Mouse (Mus musculus) liver, postnatal 0 days (tissue): ENCODE measurements at regions not wholly inside any gene's neighbourhood (a gene's known extent, or its start where the extent isn't known, plus 50 kb on each side); places are given as distances from the start of the nearest gene placed in this dataset.

Source experiments
- ATAC-seq: fragments of 200-750 bp; cut with Nextera tagmentation; 2 replicates; pipeline ENCODE4 v1.8.0; 2017; ENCODE audit warnings: mild to moderate bottlenecking, moderate library complexity
- DNase-seq: peaks from one replicate; pipeline ENCODE4 v3.0.0-alpha.2; 2016
- H3K27ac ChIP-seq: fragments of 300-500 bp; sonication (generic); 2 replicates; pipeline ENCODE4 v1.5.1; 2014; ENCODE audit warnings: antibody characterized with exemption, moderate library complexity, mild to moderate bottlenecking, low read depth
- H3K27me3 ChIP-seq: fragments of 300-500 bp; sonication (generic); 2 replicates; pipeline ENCODE4 v1.6.1; 2014; ENCODE audit warnings: low read length, control low read depth, mixed read lengths; ENCODE audit not compliant: insufficient read depth
- H3K36me3 ChIP-seq: fragments of 300-500 bp; sonication (generic); replicated peaks from 2 replicates; pipeline ENCODE4 v1.6.1; 2014; ENCODE audit warnings: mild to moderate bottlenecking, control low read depth, low read length, moderate library complexity, mixed read lengths; ENCODE audit not compliant: insufficient read depth
- H3K4me1 ChIP-seq: fragments of 300-500 bp; sonication (generic); 2 replicates; pipeline ENCODE4 v1.6.1; 2014; ENCODE audit warnings: antibody characterized with exemption, mild to moderate bottlenecking, control low read depth; ENCODE audit not compliant: insufficient read depth
- H3K4me2 ChIP-seq: fragments of 300-500 bp; sonication (generic); 2 replicates; pipeline ENCODE4 v1.6.1; 2014; ENCODE audit warnings: low read depth, mild to moderate bottlenecking, low read length, moderate library complexity, mixed read lengths
- H3K4me3 ChIP-seq: fragments of 300-500 bp; sonication (generic); 2 replicates; pipeline ENCODE4 v1.5.1; 2014; ENCODE audit warnings: low read depth, low read length
- H3K9ac ChIP-seq: fragments of 300-500 bp; sonication (generic); replicated peaks from 2 replicates; pipeline ENCODE4 v1.6.1; 2014; ENCODE audit warnings: mild to moderate bottlenecking, moderate library complexity
- H3K9me3 ChIP-seq: fragments of 300-500 bp; sonication (generic); 2 replicates; pipeline ENCODE4 v1.6.1; 2016; ENCODE audit warnings: mild to moderate bottlenecking, control low read depth, low read length, mixed read lengths
- CTCF ChIP-seq: sonication (generic); IDR thresholded peaks from 2 replicates; pipeline ENCODE4 v1.5.1; 2016; ENCODE audit warnings: antibody characterized with exemption, low read depth
- EP300 ChIP-seq: IDR thresholded peaks from 2 replicates; pipeline ENCODE4 v1.6.1; 2016; ENCODE audit warnings: antibody characterized with exemption, low read depth, mild to moderate bottlenecking
- WGBS: fragments of 180-500 bp; shearing (Covaris S2); extraction: QIAGEN DNeasy Blood & Tissue Kit; methylation state at CpG from one replicate; pipeline ENCODE4 v1.1.7; 2014; ENCODE audit not compliant: insufficient replicate concordance; 5-methylcytosine and 5-hydroxymethylcytosine counted together

DNA sequence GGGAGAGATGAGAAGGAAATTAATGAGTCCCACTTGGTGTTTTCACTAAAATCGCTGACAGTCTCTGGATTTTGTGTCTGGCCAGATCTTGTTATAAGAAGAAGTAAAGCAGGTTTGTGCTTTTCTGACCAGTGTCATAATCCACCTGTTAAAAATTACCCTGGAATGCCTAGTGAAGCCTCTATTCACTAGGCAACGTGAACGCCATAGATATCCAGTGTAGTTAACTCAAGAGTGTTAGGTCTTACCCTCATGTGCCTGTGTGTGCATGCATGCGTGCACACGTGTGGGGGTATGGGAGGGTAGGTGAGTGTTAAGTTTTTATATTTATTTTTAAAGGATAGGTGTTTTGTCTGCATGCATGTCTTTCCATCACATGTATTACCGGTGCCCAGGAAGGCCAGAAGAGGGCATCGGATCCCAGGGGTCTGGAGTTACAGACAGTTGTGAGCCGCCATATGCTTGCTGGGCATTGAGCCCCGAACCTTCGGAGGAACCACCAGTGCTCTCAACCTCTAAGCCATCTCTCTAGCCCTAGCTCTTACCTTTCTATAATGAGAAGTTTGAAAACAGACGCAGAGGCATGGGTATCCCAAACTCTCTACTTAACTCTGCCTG, 107.5 kb upstream of the Plcz1 start:
- ATAC-seq, result no peak
- no peaks in the 10 kb centered on the region for H3K27me3 ChIP-seq
- WGBS, result 78% methylated on average over 11 of the region's 11 CpGs

DNA sequence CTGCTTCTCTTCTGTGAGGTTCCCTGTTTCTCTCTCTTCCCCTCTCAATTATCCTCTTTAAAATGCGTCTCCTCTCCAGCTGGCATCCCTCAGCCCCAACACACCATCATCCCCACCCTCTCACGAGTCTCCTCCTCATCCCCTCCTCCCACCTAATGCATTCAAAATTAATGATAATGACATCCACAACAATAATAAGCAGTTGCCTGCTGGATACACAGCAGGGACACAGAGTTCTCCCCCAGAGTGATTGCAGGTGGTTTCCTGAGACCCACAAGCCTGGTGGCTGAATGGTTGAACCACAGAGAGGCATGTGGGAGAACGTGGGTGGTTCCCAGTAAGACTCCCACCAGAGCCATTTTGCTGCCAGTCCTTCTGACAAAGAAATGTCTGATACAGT, 106.9 kb upstream of the Plcz1 start:
- H3K9me3 ChIP-seq, result no peaks in the 10 kb centered on the region
- DNase-seq (no peak), ATAC-seq (no peak)
- no peaks in the 10 kb centered on the region for H3K4me1 ChIP-seq
- H3K27ac ChIP-seq, result no peak overlapping the region
- no peak overlapping the region for H3K9ac ChIP-seq
- H3K4me2 ChIP-seq, result no peak overlapping the region
- H3K4me3 ChIP-seq, result no peak overlapping the region
- H3K27me3 ChIP-seq, result no peaks in the 10 kb centered on the region
- 56% methylated on average over 3 of the region's 3 CpGs for WGBS
- TF ChIP-seq EP300, result no peak
- no peak for TF ChIP-seq CTCF
- no peaks in the 10 kb centered on the region for H3K36me3 ChIP-seq

More for the DNA sequence above, 107.5 kb upstream of the Plcz1 start:
- Histone ChIP-seq H3K4me2 (no peak overlapping the region), H3K4me1 (no peaks in the 10 kb centered on the region), H3K4me3 (no peak overlapping the region), H3K27ac (no peak overlapping the region), H3K9ac (no peak overlapping the region), H3K9me3 (no peaks in the 10 kb centered on the region), H3K36me3 (no peaks in the 10 kb centered on the region)
- TF ChIP-seq CTCF (no peak), EP300 (no peak)
- no peak for DNase-seq

DNA sequence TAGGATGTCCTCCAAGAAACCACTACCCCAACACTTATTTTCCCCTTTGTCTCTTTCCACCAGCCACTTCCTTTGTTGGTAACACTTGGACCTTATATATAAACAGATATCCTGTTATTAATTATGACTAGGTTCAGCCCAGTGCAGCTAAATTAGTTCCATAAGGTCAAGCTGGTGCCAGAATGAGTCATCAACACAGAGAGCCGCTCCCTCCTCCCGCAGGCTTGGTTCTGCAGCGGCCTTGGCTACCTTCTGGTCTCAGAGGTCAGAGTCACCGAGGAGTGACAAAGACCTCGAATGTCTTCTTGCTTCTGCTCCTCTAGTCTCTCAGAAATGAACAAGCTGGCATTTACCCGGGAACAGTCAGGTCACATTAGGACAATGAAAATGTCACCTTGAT, 106.5 kb upstream of the Plcz1 start:
- Histone ChIP-seq H3K9me3 (no peaks in the 10 kb centered on the region), H3K4me2 (no peak overlapping the region), H3K27me3 (no peaks in the 10 kb centered on the region), H3K36me3 (no peaks in the 10 kb centered on the region), H3K4me3 (no peak overlapping the region), H3K9ac (no peak overlapping the region), H3K4me1 (no peaks in the 10 kb centered on the region), H3K27ac (no peak overlapping the region)
- no peak for ATAC-seq
- DNase-seq, result no peak
- 69% methylated on average over 6 of the region's 6 CpGs for WGBS
- TF ChIP-seq CTCF, result no peak
- no peak for TF ChIP-seq EP300

DNA sequence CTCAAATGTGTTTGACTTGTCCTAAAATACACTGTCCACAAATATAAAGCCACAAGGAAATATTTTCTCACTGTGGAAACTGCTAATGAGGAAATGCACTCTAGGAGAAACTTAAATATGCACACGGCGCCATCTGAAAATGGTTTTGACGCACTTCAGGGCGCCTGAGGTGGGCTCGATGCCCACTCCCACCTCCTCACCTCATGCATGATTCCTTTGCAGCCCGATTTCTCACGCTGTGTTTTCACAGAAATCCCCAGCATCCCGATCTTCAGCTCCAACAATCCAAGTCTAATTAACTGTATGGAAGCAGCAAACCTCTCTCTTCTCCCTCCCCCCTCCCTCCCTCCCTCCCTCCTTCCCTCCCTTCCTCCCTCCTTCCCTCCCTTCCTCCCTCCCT, 92.5 kb upstream of the Plcz1 start:
- Histone ChIP-seq H3K27ac (no peak overlapping the region), H3K4me3 (no peak overlapping the region), H3K4me1 (no peaks in the 10 kb centered on the region), H3K36me3 (no peaks in the 10 kb centered on the region), H3K4me2 (no peak overlapping the region), H3K9ac (no peak overlapping the region), H3K9me3 (no peaks in the 10 kb centered on the region), H3K27me3 (no peaks in the 10 kb centered on the region)
- TF ChIP-seq EP300, result no peak
- TF ChIP-seq CTCF, result no peak
- 82% methylated on average over 8 of the region's 8 CpGs for WGBS
- DNase-seq, result no peak
- no peak for ATAC-seq

DNA sequence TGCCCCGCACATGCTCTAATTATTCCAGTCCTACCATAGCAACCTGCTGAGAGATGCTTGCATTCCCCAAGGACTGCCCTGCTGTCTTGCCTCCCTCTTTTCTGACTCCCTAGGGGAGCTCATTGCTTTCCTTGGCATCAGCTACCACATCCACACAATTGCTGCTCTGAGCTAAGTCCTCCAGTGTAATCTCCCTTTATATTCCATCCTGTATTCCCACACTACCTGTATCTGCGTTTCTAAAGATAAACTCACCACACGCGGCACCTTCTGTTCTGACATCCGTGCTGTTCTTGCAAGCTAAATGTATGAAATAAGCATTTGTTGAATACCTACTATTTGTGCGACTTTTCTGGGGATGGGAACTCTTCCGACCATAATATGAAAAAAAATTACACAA, 85.4 kb upstream of the Plcz1 start:
- WGBS, result 82% methylated on average over 7 of the region's 7 CpGs
- TF ChIP-seq EP300 (no peak), CTCF (no peak)
- H3K27me3 ChIP-seq, result no peaks in the 10 kb centered on the region
- H3K4me2 ChIP-seq, result no peak overlapping the region
- no peak overlapping the region for H3K9ac ChIP-seq
- DNase-seq (no peak), ATAC-seq (no peak)
- no peaks in the 10 kb centered on the region; the same call in 1 of the 2 replicates for H3K9me3 ChIP-seq
- H3K4me3 ChIP-seq, result no peak overlapping the region
- no peak overlapping the region for H3K27ac ChIP-seq
- no peaks in the 10 kb centered on the region for H3K4me1 ChIP-seq
- H3K36me3 ChIP-seq, result no peaks in the 10 kb centered on the region

DNA sequence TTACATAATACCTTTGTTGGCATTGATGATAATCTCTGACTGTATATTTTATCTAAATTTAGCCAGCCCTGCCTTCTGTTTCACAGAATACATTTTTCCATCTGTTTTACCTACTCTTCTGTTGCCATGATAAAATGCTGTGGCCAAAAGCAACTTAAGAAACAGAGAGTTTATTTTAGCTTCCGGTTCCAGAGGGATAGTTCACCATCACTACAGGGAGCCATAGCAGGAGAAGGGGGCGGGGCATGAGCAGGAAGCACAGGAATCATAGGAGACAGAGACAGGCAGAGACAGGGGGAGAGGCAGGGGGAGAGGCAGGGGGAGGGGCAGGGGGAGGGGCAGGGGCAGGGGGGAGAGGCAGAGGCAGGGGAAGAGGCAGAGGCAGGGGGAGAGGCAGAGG, 72.8 kb upstream of the Plcz1 start:
- Histone ChIP-seq H3K36me3 (no peaks in the 10 kb centered on the region), H3K9ac (no peak overlapping the region), H3K4me3 (no peak overlapping the region), H3K27ac (no peak overlapping the region), H3K4me1 (no peaks in the 10 kb centered on the region), H3K4me2 (no peak overlapping the region), H3K27me3 (no peaks in the 10 kb centered on the region), H3K9me3 (no peaks in the 10 kb centered on the region)
- WGBS, result 85% methylated on average over 2 of the region's 2 CpGs
- DNase-seq, result no peak
- ATAC-seq, result no peak
- TF ChIP-seq CTCF (no peak), EP300 (no peak)

DNA sequence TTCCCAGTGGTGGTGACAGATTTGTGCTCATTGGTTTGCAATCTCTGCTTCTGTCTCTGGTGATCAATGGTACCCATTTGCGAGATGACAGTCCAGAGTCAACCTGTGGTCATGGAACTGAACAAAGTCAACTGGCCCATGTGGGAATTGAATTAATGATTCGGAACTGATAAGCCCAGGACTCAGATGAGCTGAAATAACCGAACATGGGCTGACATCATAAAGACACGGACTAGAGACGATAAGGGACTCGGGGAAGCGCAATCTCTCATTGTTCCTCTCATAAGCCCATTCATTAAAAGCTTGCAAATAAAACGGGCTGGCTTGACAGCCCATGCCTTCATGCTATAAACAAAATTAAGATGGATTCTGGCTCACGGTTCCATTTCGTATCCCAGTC, 70.8 kb upstream of the Plcz1 start:
- no peak overlapping the region for H3K4me2 ChIP-seq
- 87% methylated on average over 10 of the region's 10 CpGs for WGBS
- TF ChIP-seq EP300 (no peak), CTCF (no peak)
- H3K27ac ChIP-seq, result no peak overlapping the region
- no peak overlapping the region for H3K9ac ChIP-seq
- H3K4me1 ChIP-seq, result no peaks in the 10 kb centered on the region
- DNase-seq (no peak), ATAC-seq (no peak)
- H3K27me3 ChIP-seq, result no peaks in the 10 kb centered on the region
- H3K36me3 ChIP-seq, result no peaks in the 10 kb centered on the region
- no peaks in the 10 kb centered on the region for H3K9me3 ChIP-seq
- H3K4me3 ChIP-seq, result no peak overlapping the region
